Mouse (Mus musculus) cerebral cortex, adult 2 months (tissue): ENCODE measurements around the gene Plekhj1.

Experiments
- WGBS: fragments of 180-500 bp; shearing (Covaris S2); methylation state at CpG from one replicate; pipeline ENCODE4 v1.1.7; 2018; 5-methylcytosine and 5-hydroxymethylcytosine counted together

The Plekhj1 gene

GRCm38 (mm10) chr10:80798150-80799006 is at the start of gene Plekhj1, which contains the start of gene Sf3a2:
Plekhj1 (minus strand) TSS chr10:80798626.
Sf3a2 (plus strand) TSS chr10:80798198.
- WGBS, result under 1% methylated on average over 104 of the region's 104 CpGs

GRCm38 (mm10) chr10:80845732-80846131 is 47.3 kb upstream of the Plekhj1 start:
- WGBS, result 36% methylated on average over 12 of the region's 12 CpGs

GRCm38 (mm10) chr10:80845055-80845693 is 46.7 kb upstream of the Plekhj1 start:
- WGBS, result 44% methylated on average over 8 of the region's 8 CpGs

DNA sequence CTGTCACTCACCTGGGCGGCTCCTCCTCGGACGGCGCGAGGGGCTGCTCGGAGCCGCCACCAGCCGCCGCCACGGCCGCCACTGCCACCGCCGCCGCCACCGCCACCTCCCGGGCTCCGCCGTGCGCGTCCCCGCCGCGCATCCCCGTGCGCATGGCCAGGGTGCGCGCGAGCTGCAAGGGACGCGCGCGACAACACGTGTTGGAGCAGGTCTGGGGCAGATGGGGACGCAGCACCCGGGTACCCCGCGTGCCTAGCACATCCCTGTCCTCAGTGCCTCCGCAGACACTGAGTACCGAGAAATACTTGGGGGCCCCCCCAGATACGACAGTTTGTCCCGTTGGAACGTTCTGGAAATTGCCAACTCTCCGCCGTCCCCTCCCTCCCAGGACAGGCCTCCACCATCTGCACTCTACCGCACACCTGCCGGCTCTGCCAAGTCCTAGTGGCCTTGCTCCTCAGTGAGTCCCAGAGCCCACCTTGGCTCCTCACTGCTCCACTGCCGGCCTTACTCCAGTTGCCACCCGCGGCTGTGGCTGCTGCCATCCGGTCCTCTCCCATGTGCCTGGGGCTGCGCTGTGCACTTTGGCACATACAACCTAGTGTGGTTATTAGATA is 45.6 kb upstream of the Plekhj1 start, which contains the start of gene Lingo3:
Gene Lingo3 (minus strand): TSS at position 109 of the 617 bp plus-strand sequence.
- WGBS, result 2% methylated on average over 48 of the region's 51 CpGs

- WGBS, result 4% methylated on average over 27 of the region's 32 CpGs
Measured at GRCm38 (mm10) chr10:80843087-80843930, 44.9 kb upstream of the Plekhj1 start.

GRCm38 (mm10) chr10:80842334-80842733 is 43.9 kb upstream of the Plekhj1 start:
- WGBS, result 58% methylated on average over 15 of the region's 15 CpGs

- 68% methylated on average over 2 of the region's 2 CpGs for WGBS
Measured at GRCm38 (mm10) chr10:80841685-80842084, 43.3 kb upstream of the Plekhj1 start.

- WGBS, result 63% methylated on average over 6 of the region's 6 CpGs
Measured at GRCm38 (mm10) chr10:80839848-80840247, 41.4 kb upstream of the Plekhj1 start.

DNA sequence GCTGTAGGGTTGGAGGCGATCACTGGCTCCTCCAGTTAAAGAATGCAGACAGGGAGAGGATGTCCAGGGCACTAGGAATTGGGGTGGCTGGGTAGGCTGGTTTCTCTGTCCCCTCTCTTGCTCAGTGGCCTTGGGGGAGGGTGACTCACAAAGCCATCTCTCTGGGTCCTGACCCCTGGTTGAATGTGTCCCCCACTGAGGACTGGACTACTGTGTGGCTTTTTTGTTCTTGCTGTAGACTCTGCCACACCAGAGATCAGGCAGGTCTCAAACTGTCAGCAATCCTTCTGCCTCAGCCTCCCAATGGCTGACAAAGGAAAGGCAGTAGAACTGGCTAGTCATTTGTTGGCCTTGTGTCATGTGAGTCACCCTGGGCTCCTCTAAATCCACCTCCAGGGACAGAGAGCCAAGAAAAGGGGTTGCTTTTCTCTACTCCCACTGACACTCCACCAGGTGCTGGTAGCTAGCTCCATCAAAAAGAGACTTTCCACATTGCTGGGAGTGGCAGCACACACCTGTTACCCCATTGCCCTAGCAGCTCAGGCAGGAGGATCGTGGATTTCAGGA is 40.0 kb upstream of the Plekhj1 start:
- WGBS, result 76% methylated on average over 2 of the region's 2 CpGs

DNA sequence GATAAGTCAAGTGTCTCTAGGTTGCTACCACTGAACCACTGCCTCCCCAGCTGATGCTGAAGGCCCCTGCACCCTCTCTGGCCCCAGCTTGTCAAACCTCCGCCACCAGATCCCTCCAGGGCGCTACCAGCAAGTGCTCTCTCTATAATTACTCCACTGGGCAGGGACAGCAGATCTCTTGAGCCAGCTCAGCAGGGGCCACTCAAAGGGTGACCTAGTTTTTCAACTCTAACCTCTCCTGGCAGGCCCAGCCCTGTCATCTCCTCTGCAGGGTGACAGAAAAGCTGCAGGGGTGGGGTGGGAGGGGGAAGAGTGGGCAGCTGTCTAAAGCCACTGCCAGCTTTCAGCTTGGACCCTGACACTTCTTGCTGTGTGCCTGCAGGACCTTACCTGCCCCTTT is 39.4 kb upstream of the Plekhj1 start:
- 72% methylated on average over 2 of the region's 2 CpGs for WGBS

- 35% methylated on average over 7 of the region's 7 CpGs for WGBS
Measured at GRCm38 (mm10) chr10:80836949-80837379, 38.5 kb upstream of the Plekhj1 start.

GRCm38 (mm10) chr10:80835617-80836016 is 37.2 kb upstream of the Plekhj1 start:
- 68% methylated on average over 30 of the region's 30 CpGs for whole genome bisulfite sequencing

DNA sequence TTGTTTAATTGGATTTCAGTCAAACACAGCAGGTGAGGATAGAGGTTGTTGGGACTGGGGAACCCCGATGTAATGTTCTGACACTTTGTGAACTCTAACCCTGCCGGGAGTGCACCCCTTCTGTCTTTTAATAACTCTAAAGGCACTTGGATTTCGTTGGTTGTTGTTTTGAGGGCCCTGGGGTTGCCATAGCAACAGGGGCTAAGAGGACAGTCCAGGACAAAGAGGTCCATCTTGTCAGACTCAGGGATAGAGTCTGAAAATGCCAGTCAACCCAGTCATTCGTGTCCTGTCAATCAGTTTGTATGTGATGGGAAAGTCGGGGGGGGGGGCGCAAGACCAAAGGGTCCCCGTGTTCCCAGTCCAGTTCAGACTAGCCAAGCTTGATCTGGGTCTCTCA is 34.4 kb upstream of the Plekhj1 start:
- WGBS, result 66% methylated on average over 7 of the region's 7 CpGs

DNA sequence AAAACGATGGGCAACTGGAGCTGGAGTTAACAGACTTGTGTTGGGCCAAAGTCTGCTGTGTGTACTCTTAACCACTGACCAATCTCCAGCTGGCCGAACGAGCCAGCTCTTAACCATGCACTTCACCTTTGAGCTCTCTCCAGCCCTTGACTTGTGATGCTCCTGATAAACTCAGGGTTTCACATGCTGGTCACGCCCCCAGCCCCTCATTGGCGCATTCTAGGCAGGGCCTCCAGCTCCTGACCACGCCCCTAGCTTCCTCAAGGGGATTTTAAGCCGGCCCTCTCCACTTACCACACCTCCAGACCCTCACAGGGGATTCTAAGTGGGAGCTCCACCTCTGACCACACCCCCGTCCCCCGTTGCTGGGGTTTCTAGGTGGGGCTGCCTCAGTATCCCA is 32.7 kb upstream of the Plekhj1 start:
- 23% methylated on average over 9 of the region's 9 CpGs for WGBS

- 17% methylated on average over 1 of the region's 1 CpGs for WGBS
Measured at GRCm38 (mm10) chr10:80829359-80830278, 31.2 kb upstream of the Plekhj1 start.

DNA sequence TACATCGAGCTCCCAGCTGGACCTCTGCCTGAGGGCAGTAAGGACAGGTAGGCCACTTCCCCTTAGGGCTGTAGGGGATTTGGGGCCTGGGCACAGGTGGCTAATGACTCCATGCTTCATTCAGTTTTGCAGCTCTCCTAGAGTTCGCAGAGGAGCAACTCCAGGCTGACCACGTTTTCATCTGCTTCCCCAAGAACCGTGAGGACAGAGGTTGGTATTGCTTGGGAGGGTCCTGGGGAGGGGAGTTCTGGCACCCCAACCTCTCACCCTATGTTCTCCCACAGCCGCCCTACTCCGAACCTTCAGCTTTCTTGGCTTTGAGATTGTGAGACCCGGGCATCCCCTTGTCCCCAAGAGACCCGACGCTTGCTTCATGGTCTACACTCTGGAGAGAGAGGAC is 30.2 kb upstream of the Plekhj1 start:
- 59% methylated on average over 9 of the region's 9 CpGs for WGBS

DNA sequence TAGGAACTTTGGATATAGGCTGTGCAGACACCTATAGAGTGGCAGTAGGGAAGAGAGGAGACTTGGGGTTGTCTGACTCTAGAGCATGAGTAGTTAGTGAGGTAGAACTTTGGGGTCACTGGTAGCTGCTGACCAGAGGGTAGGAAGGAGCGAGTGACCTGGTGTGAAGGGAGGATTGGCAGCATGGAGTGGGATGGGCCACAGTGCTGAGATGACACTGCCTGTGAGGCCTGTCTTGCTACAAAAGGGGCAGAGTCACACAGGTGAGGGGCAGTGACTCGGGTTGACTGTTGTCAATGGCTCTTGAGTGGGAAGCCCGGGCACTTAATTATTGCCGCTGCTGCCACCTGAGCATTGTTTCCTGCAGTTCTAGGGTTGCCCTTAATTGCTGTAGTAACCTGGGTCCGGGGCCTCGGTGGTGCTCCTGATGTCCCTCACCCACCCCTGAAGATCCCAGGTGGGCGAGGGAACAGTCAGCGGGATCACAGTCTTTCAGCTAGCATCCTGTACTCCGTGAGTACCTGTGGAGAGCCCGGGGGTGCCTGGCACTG is 29.5 kb upstream of the Plekhj1 start:
- 46% methylated on average over 10 of the region's 10 CpGs for WGBS

- 3% methylated on average over 29 of the region's 29 CpGs for WGBS
Measured at GRCm38 (mm10) chr10:80827063-80827869, 28.8 kb upstream of the Plekhj1 start.
